Mouse (Mus musculus): ENCODE results near the gene Isyna1. TPM values are rescaled to one million over a fixed set of nuclear protein-coding genes. Genes with fewer than 3 reads are reported as not detected.
"Not testable (repeated sequence)": the region's sequence is repeated elsewhere in the genome, so short reads cannot be mapped to it uniquely, and the experiment has no call there.

Gene Isyna1
- polyA plus RNA-seq, 1 experiment from 2014 or later = 225 TPM

- no peak overlapping the region for H3K27ac ChIP-seq
- H3K36me3 ChIP-seq = peaks cover 98% of the 10 kb centered on the region
- H3K27me3 ChIP-seq (ENCODE audit: low read depth, poor library complexity, severe bottlenecking) = no peaks in the 10 kb centered on the region
- H3K4me1 ChIP-seq = no peaks in the 10 kb centered on the region
- no peak overlapping the region for H3K4me3 ChIP-seq
- DNase-seq (ENCODE audit: low spot score) = no peak
- 92% methylated on average over 9 of the region's 9 CpGs for WGBS
- no peaks in the 10 kb centered on the region for H3K9me3 ChIP-seq (replicated peaks)
Measured at GRCm38 (mm10) chr8:70584606-70585257, 9.4 kb upstream of the Isyna1 start.

GRCm38 (mm10) chr8:70585258-70585652 lies 8.9 kb upstream of the Isyna1 start:
- H3K27ac ChIP-seq = no peak overlapping the region
- DNase-seq (ENCODE audit: low spot score) = peak; percentile 61
- H3K9me3 ChIP-seq (replicated peaks) = no peaks in the 10 kb centered on the region
- H3K36me3 ChIP-seq = peaks cover 98% of the 10 kb centered on the region
- no peak overlapping the region for H3K4me3 ChIP-seq
- no peaks in the 10 kb centered on the region for H3K27me3 ChIP-seq (ENCODE audit: low read depth, poor library complexity, severe bottlenecking)
- 48% methylated on average over 7 of the region's 7 CpGs for WGBS
- no peaks in the 10 kb centered on the region for H3K4me1 ChIP-seq

- peaks cover 92% of the 10 kb centered on the region for H3K36me3 ChIP-seq
- not testable (repeated sequence) for H3K4me1 ChIP-seq; H3K27me3 ChIP-seq (ENCODE audit: low read depth, poor library complexity, severe bottlenecking); H3K27ac ChIP-seq; DNase-seq (ENCODE audit: low spot score); H3K9me3 ChIP-seq (replicated peaks); H3K4me3 ChIP-seq
- 92% methylated on average over 4 of the region's 4 CpGs for WGBS
Measured at GRCm38 (mm10) chr8:70587955-70588354, 6.2 kb upstream of the Isyna1 start.

GRCm38 (mm10) chr8:70591569-70591968 lies 2.6 kb upstream of the Isyna1 start:
- DNase-seq (ENCODE audit: low spot score) = no peak
- peaks cover 70% of the 10 kb centered on the region for H3K36me3 ChIP-seq
- whole genome bisulfite sequencing = 91% methylated on average over 12 of the region's 12 CpGs
- no peak overlapping the region for H3K4me3 ChIP-seq
- peaks cover 36% of the 10 kb centered on the region for H3K4me1 ChIP-seq
- H3K27ac ChIP-seq = no peak overlapping the region
- no peaks in the 10 kb centered on the region for H3K9me3 ChIP-seq (replicated peaks)
- H3K27me3 ChIP-seq (ENCODE audit: low read depth, poor library complexity, severe bottlenecking) = no peaks in the 10 kb centered on the region

- peak overlapping the region; percentile 78; the same call in 1 of the 2 replicates for H3K4me3 ChIP-seq
- no peaks in the 10 kb centered on the region for H3K27me3 ChIP-seq (ENCODE audit: low read depth, poor library complexity, severe bottlenecking)
- H3K36me3 ChIP-seq = peaks cover 71% of the 10 kb centered on the region
- WGBS = 52% methylated on average over 8 of the region's 8 CpGs
- DNase-seq (ENCODE audit: low spot score) = peak; percentile 37
- H3K4me1 ChIP-seq = peaks cover 52% of the 10 kb centered on the region
- H3K27ac ChIP-seq = peak overlapping the region; percentile 88
- H3K9me3 ChIP-seq (replicated peaks) = no peaks in the 10 kb centered on the region
Measured at GRCm38 (mm10) chr8:70593173-70593572, 1.0 kb upstream of the Isyna1 start.

DNA sequence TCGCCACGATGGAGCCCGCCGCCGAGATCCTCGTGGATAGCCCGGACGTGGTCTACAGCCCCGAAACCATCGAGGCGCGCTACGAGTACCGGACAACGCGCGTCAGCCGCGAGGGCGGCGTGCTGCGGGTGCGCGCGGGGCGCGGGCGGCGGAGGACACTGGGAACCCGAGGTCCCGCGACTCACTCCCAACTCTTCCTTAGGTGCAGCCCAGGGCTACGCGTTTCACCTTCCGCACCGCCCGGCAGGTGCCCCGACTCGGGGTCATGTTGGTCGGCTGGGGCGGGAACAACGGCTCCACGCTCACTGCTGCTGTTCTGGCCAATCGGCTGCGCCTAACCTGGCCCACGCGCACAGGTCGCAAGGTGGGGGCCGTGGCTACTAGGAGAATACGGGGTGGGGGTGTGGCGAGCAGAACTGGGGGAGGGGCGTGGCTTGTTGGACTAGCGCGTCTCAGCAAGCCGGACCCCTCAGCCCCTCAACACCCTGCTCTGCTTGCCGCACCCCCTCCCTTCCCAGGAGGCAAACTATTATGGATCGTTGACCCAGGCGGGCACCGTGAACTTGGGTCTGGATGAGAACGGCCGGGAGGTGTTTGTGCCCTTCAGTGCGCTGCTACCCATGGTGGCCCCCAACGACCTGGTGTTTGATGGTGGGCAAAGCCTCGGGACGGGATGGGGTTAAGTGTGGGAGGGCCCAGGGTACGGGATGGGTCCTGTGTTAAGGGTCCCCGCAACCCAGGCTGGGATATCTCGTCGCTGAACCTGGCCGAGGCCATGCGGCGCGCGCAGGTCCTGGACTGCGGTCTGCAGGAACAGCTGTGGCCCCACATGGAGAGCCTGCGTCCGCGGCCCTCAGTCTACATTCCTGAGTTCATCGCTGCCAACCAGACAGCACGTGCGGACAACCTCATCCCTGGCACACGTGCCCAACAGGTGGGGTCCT lies 720 bp downstream of the Isyna1 start:
- Histone ChIP-seq H3K27ac (peak overlapping the region; percentile 88), H3K27me3 (ENCODE audit: low read depth, poor library complexity, severe bottlenecking) (no peaks in the 10 kb centered on the region), H3K4me1 (peaks cover 69% of the 10 kb centered on the region), H3K36me3 (peaks cover 72% of the 10 kb centered on the region), H3K9me3 (replicated peaks) (no peaks in the 10 kb centered on the region), H3K4me3 (peak overlapping the region; percentile 78)
- DNase-seq (ENCODE audit: low spot score) = peak; percentile 70
- 12% methylated on average over 82 of the region's 82 CpGs for WGBS

- no peak for DNase-seq (ENCODE audit: low spot score)
- 94% methylated on average over 12 of the region's 12 CpGs for WGBS
- Histone ChIP-seq H3K9me3 (replicated peaks) (no peaks in the 10 kb centered on the region), H3K4me1 (peaks cover 79% of the 10 kb centered on the region), H3K27ac (no peak overlapping the region), H3K27me3 (ENCODE audit: low read depth, poor library complexity, severe bottlenecking) (no peaks in the 10 kb centered on the region), H3K36me3 (peaks cover 68% of the 10 kb centered on the region), H3K4me3 (peak overlapping the region; percentile 78; the same call in 1 of the 2 replicates)
Measured at GRCm38 (mm10) chr8:70595811-70596210, 1.6 kb downstream of the Isyna1 start.

- Histone ChIP-seq H3K27me3 (ENCODE audit: low read depth, poor library complexity, severe bottlenecking) (no peaks in the 10 kb centered on the region), H3K4me1 (peaks cover 83% of the 10 kb centered on the region), H3K9me3 (replicated peaks) (no peaks in the 10 kb centered on the region), H3K36me3 (peaks cover 66% of the 10 kb centered on the region), H3K27ac (no peak overlapping the region), H3K4me3 (0 out of 2 replicates have a peak overlapping the region, but pooled peaks have one; percentile 1)
- DNase-seq (ENCODE audit: low spot score) = no peak
- WGBS = 93% methylated on average over 18 of the region's 18 CpGs
Measured at GRCm38 (mm10) chr8:70596216-70596615, 2.0 kb downstream of the Isyna1 start.

DNA sequence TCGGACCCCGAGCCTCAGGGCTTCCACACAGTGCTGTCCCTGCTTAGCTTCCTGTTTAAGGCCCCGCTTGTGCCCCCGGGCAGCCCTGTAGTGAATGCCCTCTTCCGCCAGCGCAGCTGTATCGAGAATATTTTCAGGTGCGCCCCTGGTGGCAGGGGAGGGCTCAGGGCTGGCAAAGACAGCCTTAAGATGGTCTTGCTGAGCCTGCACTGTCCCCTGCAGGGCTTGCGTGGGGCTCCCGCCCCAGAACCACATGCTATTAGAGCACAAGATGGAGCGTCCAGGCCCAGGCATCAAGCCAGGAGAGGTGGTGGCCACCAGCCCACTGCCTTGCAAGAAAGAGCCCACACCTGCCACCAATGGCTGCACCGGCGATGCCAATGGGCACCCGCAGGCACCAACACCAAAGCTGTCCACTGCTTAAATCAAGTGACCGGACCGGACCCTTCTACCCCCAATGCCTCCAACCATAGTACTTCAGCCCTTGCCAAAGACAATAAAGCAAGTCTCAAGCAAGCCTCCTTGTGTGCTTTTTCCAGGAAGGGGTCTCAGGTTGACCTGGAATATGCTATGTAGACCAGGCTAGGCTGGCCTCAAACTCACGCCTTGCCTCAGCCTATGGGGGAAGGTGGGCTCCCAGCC lies 2.7 kb downstream of the Isyna1 start:
- Histone ChIP-seq H3K27me3 (ENCODE audit: low read depth, poor library complexity, severe bottlenecking) (no peaks in the 10 kb centered on the region), H3K4me3 (peak overlapping the region; percentile 54), H3K27ac (0 out of 2 replicates have a peak overlapping the region, but pooled peaks have one; percentile 88), H3K9me3 (replicated peaks) (peaks cover 2% of the 10 kb centered on the region; the same call in 1 of the 2 replicates), H3K36me3 (peaks cover 65% of the 10 kb centered on the region), H3K4me1 (peaks cover 89% of the 10 kb centered on the region)
- peak; percentile 48 for DNase-seq (ENCODE audit: low spot score)
- 87% methylated on average over 17 of the region's 17 CpGs for WGBS

DNA sequence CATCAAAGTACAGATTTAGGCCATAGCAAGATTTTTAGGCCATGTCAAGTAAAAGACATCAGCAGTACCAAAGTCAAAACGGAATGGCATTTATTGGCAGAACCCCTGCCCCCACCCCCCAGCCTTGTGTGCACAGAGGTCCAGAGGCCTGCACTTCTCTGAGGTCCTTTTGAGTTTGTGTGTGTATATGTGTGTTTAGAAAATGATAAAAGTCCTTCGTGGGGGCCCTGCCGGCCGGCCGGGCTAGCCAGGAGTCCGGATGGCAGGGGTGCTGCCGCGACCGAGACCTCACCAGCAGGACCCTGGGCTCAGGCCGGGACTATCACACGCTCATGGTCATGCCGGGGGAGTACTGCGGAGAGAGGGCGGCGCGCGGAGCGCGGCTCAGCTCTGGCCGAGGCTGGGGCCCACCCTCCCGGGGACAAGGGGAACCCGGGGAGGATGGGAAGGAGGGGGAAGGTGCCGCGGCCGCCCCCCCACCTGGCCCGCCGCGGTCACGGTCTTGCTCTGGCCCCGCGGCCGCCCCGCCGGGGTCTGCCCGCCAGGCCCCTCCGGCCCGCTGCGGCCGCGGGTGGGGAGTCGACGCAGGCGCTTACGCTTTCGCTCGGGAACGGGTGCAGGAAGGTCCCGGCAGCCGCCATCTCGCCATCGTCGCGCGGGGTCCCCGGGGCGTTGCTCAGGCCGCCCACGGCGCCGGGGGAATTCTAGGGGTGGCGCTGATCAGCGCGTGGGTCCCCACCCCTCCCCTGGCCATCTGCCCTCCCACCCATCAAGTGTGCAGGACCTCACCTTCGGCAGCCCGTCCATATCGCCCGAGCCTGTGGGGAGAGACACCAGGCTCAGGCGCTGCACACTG lies 3.5 kb downstream of the Isyna1 start:
- H3K4me1 ChIP-seq = peaks cover 94% of the 10 kb centered on the region
- no peaks in the 10 kb centered on the region for H3K27me3 ChIP-seq (ENCODE audit: low read depth, poor library complexity, severe bottlenecking)
- DNase-seq (ENCODE audit: low spot score) = peak; percentile 62
- H3K27ac ChIP-seq = peak overlapping the region; percentile 88
- H3K36me3 ChIP-seq = peaks cover 66% of the 10 kb centered on the region
- H3K4me3 ChIP-seq = peak overlapping the region; percentile 54
- H3K9me3 ChIP-seq (replicated peaks) = peaks cover 2% of the 10 kb centered on the region
- 7% methylated on average over 66 of the region's 68 CpGs for WGBS

GRCm38 (mm10) chr8:70598283-70598682 lies 4.1 kb downstream of the Isyna1 start:
- Histone ChIP-seq H3K9me3 (replicated peaks) (peaks cover 2% of the 10 kb centered on the region), H3K27me3 (ENCODE audit: low read depth, poor library complexity, severe bottlenecking) (no peaks in the 10 kb centered on the region), H3K4me3 (peak overlapping the region; percentile 54), H3K36me3 (peaks cover 73% of the 10 kb centered on the region), H3K4me1 (peaks cover 91% of the 10 kb centered on the region), H3K27ac (peak overlapping the region; percentile 88)
- 2% methylated on average over 29 of the region's 29 CpGs for WGBS
- peak; percentile 89 for DNase-seq (ENCODE audit: low spot score)

DNA sequence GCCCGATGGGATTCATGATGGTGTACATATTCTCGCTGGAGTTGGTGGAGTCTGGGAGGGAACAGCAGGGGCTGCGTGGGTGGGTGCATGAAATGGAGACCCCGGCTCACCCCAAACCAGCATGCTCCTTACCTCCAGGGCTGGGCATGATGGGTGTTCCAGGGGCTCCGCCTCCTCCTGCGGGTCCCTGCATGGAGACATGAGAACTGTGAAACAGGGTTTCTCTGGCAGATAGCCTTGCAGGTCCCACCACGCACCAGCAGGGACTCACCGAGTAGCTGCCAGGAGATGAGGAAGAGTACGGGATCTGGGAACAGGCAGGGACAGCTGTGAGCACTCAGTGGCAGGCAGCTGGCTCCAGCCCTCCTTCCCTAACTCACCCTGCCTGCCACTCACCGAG lies 4.5 kb downstream of the Isyna1 start:
- peak overlapping the region; percentile 88 for H3K27ac ChIP-seq
- peak; percentile 71 for DNase-seq (ENCODE audit: low spot score)
- peak overlapping the region; percentile 54 for H3K4me3 ChIP-seq
- H3K4me1 ChIP-seq = peaks cover 86% of the 10 kb centered on the region
- H3K9me3 ChIP-seq (replicated peaks) = peaks cover 2% of the 10 kb centered on the region
- WGBS = 17% methylated on average over 10 of the region's 10 CpGs
- peaks cover 77% of the 10 kb centered on the region for H3K36me3 ChIP-seq
- H3K27me3 ChIP-seq (ENCODE audit: low read depth, poor library complexity, severe bottlenecking) = no peaks in the 10 kb centered on the region

All from limb, embryonic 10.5 days (tissue).